Mouse (Mus musculus): ENCODE results near the gene Mapk8ip2. TPM values are rescaled to one million over a fixed set of nuclear protein-coding genes. Genes with fewer than 3 reads are reported as not detected.
A peak's percentile ranks its signal among the peaks of the same experiment; 100 is the strongest.

The Mapk8ip2 gene
- total and polyA plus RNA-seq, 2 experiments from 2014 or later: 0.23 to 0.84 TPM

DNA sequence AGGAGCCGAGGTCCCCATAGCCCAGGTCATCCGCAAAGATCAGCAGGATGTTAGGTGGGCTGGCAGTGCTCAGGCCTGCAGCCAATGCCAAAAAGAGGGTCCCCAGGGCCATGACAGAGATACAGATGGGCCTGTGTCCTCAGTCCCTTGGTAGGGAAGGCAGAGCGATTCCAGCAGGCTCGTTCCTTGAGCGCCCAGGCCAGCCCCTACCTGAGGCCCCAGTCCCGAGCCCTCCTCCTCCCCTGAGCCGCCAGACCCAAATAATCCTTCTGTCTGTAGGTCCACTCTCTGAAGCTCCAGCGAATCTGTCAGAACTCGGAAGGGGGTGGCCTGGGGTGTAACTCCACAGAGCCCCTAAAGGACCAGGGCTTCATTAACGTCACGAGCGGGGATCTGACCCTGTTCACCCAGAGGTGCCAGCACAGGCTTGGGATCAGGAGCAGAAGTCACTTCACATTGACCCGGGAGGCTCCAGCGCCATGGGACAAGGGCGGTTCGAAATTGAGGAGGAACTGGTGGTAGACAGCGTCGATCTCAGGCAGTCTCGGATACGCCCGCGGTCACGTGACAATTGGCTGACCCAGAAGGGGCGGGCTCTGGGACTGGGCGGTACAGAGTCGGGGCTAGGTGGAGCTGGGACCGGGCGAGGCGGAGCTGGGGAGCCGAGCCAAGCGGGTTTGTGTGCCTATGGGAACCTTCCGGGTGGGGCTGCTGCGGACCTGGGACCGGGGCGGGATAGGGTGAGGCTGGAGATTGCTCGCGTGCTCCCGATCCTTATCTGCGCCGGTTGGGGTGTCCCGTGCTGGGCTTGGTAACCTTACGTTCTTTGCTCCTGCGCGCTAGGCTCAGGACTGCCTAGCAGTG is 22.1 kb downstream of the Mapk8ip2 start:
- peaks cover 10% of the 10 kb centered on the region for H3K4me1 ChIP-seq (ENCODE audit: control insufficient read depth, insufficient read depth)
- DNase-seq (ENCODE audit: low spot score) (peak; percentile 90), ATAC-seq (ENCODE audit: insufficient read depth, low read depth) (peak; percentile 92)
- H3K27ac ChIP-seq (ENCODE audit: low read depth): peak overlapping the region; percentile 80
- no peaks in the 10 kb centered on the region for H3K9me3 ChIP-seq (replicated peaks; ENCODE audit: control insufficient read depth, low read length)
- no peaks in the 10 kb centered on the region for H3K36me3 ChIP-seq (replicated peaks; ENCODE audit: control insufficient read depth, insufficient read depth, low read length)
- peak overlapping the region; percentile 46 for H3K9ac ChIP-seq (replicated peaks; ENCODE audit: low read depth, low read length)
- H3K4me3 ChIP-seq (ENCODE audit: low read depth, low read length): peak overlapping the region; percentile 54
- WGBS: 8% methylated on average over 43 of the region's 44 CpGs
- H3K4me2 ChIP-seq (ENCODE audit: low read depth, low read length): peak overlapping the region; percentile 88
- H3K27me3 ChIP-seq (ENCODE audit: control insufficient read depth, insufficient read depth, low read length): no peaks in the 10 kb centered on the region
- TF ChIP-seq CTCF (IDR thresholded peaks at IDR 0.05; ENCODE audit: low read depth) (peak; percentile 6; the same call in 1 of the 2 replicates), EP300 (IDR thresholded peaks at IDR 0.05; ENCODE audit: low read depth) (no peak)

DNA sequence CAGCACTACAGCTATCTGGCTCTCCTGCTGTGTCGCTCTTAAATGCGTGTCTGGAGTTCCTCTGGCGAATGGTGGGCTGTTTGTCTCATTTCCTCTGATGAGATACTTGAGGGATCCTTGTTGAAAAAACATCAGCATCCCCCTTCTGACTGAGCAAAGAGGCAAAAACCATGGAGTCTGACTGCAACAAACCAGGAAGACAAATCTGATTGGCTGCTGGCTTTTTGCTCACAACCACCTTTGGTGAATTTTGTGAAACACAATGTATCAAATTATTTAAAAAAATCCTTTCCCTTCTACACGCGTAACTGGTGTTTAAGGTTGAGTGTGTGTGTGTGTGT is 22.7 kb downstream of the Mapk8ip2 start:
- Histone ChIP-seq H3K27ac (ENCODE audit: low read depth) (peak overlapping the region; percentile 80), H3K4me3 (ENCODE audit: low read depth, low read length) (peak overlapping the region; percentile 54), H3K36me3 (replicated peaks; ENCODE audit: control insufficient read depth, insufficient read depth, low read length) (no peaks in the 10 kb centered on the region), H3K9ac (replicated peaks; ENCODE audit: low read depth, low read length) (peak overlapping the region; percentile 46), H3K9me3 (replicated peaks; ENCODE audit: control insufficient read depth, low read length) (no peaks in the 10 kb centered on the region), H3K27me3 (ENCODE audit: control insufficient read depth, insufficient read depth, low read length) (no peaks in the 10 kb centered on the region), H3K4me1 (ENCODE audit: control insufficient read depth, insufficient read depth) (peaks cover 10% of the 10 kb centered on the region), H3K4me2 (ENCODE audit: low read depth, low read length) (peak overlapping the region; percentile 88)
- TF ChIP-seq EP300 (IDR thresholded peaks at IDR 0.05; ENCODE audit: low read depth): no peak
- TF ChIP-seq CTCF (IDR thresholded peaks at IDR 0.05; ENCODE audit: low read depth): no peak
- DNase-seq (ENCODE audit: low spot score): no peak
- 8% methylated on average over 5 of the region's 5 CpGs for WGBS
- no peak; the same call in 1 of the 2 replicates for ATAC-seq (ENCODE audit: insufficient read depth, low read depth)

DNA sequence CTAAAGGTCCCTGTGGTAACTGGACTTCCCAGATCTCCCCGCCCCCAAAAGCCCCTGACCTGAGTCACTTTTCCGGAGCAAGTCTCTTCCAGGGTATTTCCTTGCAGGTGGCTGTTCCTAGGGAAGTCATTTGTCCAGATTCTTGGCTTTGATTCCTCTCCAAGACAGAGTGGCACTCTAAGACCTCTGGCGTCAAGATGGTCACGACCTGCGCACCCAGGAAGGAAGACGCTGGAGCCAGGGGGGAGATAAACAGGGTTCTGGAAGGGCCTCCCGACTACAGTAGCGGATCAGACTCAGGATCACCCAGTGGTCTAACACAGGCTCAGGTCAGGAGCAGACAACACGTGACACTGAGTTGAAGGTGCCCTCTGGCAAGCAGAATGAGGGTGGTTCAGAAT is 23.4 kb downstream of the Mapk8ip2 start, which contains the start of gene Arsa:
TSS of gene Arsa (minus strand) at position 335 of the 401 bp plus-strand sequence.
- Histone ChIP-seq H3K4me2 (ENCODE audit: low read depth, low read length) (peak within 1 kb of the TSS; percentile 88), H3K4me1 (ENCODE audit: control insufficient read depth, insufficient read depth) (peaks cover 10% of the 10 kb centered on the region), H3K4me3 (ENCODE audit: low read depth, low read length) (peak within 1 kb of the TSS; percentile 54), H3K27ac (ENCODE audit: low read depth) (peak within 1 kb of the TSS; percentile 80), H3K36me3 (replicated peaks; ENCODE audit: control insufficient read depth, insufficient read depth, low read length) (no peaks in the 10 kb centered on the region), H3K9me3 (replicated peaks; ENCODE audit: control insufficient read depth, low read length) (peaks cover 3% of the 10 kb centered on the region), H3K9ac (replicated peaks; ENCODE audit: low read depth, low read length) (peak within 1 kb of the TSS; percentile 46), H3K27me3 (ENCODE audit: control insufficient read depth, insufficient read depth, low read length) (no peaks in the 10 kb centered on the region)
- WGBS: 35% methylated on average over 9 of the region's 9 CpGs
- no peak for TF ChIP-seq CTCF (IDR thresholded peaks at IDR 0.05; ENCODE audit: low read depth)
- 0 out of 2 replicates have a peak, but pooled peaks have one; percentile 26 for TF ChIP-seq EP300 (IDR thresholded peaks at IDR 0.05; ENCODE audit: low read depth)
- DNase-seq (ENCODE audit: low spot score) (no peak), ATAC-seq (ENCODE audit: insufficient read depth, low read depth) (no peak)

DNA sequence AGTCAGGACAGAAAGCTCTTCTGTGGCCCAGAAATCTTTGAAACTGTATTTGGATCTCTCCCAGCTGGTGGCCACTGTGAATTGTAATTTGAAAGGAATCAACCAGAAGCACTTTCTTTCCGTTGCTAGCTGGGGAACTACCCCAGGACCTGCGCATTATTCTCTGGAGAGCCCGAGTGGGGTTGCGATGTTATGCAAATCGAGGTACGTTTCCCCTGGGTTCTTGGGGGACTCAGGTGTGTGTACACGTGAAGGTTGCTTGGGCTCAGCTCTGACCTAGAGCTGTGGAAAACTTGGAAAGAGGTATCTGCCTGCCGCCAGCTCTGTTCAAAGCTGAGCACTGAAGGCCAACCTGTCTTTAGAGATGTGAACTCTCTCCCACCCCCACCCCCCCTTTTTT is 24.1 kb downstream of the Mapk8ip2 start:
- peak overlapping the region; percentile 4; the same call in 1 of the 2 replicates for H3K4me2 ChIP-seq (ENCODE audit: low read depth, low read length)
- peak overlapping the region; percentile 5; the same call in 1 of the 2 replicates for H3K27ac ChIP-seq (ENCODE audit: low read depth)
- no peak for DNase-seq (ENCODE audit: low spot score)
- 60% methylated on average over 8 of the region's 8 CpGs for WGBS
- ATAC-seq (ENCODE audit: insufficient read depth, low read depth): no peak
- no peak overlapping the region for H3K9ac ChIP-seq (replicated peaks; ENCODE audit: low read depth, low read length)
- H3K9me3 ChIP-seq (replicated peaks; ENCODE audit: control insufficient read depth, low read length): peaks cover 8% of the 10 kb centered on the region
- TF ChIP-seq CTCF (IDR thresholded peaks at IDR 0.05; ENCODE audit: low read depth): no peak
- no peak for TF ChIP-seq EP300 (IDR thresholded peaks at IDR 0.05; ENCODE audit: low read depth)
- H3K27me3 ChIP-seq (ENCODE audit: control insufficient read depth, insufficient read depth, low read length): no peaks in the 10 kb centered on the region
- H3K4me1 ChIP-seq (ENCODE audit: control insufficient read depth, insufficient read depth): peaks cover 10% of the 10 kb centered on the region
- H3K4me3 ChIP-seq (ENCODE audit: low read depth, low read length): no peak overlapping the region
- no peaks in the 10 kb centered on the region for H3K36me3 ChIP-seq (replicated peaks; ENCODE audit: control insufficient read depth, insufficient read depth, low read length)

GRCm38 (mm10) chr15:89478622-89479021 is 24.9 kb downstream of the Mapk8ip2 start:
- H3K9ac ChIP-seq (replicated peaks; ENCODE audit: low read depth, low read length): no peak overlapping the region

More at GRCm38 (mm10) chr15:89478622-89479021, 24.9 kb downstream of the Mapk8ip2 start:
- H3K4me2 ChIP-seq (ENCODE audit: low read depth, low read length): no peak overlapping the region
- 84% methylated on average over 3 of the region's 3 CpGs for WGBS
- H3K36me3 ChIP-seq (replicated peaks; ENCODE audit: control insufficient read depth, insufficient read depth, low read length): no peaks in the 10 kb centered on the region
- H3K27ac ChIP-seq (ENCODE audit: low read depth): no peak overlapping the region
- no peaks in the 10 kb centered on the region for H3K27me3 ChIP-seq (ENCODE audit: control insufficient read depth, insufficient read depth, low read length)
- no peak for ATAC-seq (ENCODE audit: insufficient read depth, low read depth)
- peaks cover 8% of the 10 kb centered on the region for H3K9me3 ChIP-seq (replicated peaks; ENCODE audit: control insufficient read depth, low read length)
- TF ChIP-seq CTCF (IDR thresholded peaks at IDR 0.05; ENCODE audit: low read depth) (no peak), EP300 (IDR thresholded peaks at IDR 0.05; ENCODE audit: low read depth) (no peak)
- H3K4me1 ChIP-seq (ENCODE audit: control insufficient read depth, insufficient read depth): peaks cover 10% of the 10 kb centered on the region
- DNase-seq (ENCODE audit: low spot score): no peak
- H3K4me3 ChIP-seq (ENCODE audit: low read depth, low read length): no peak overlapping the region
